Mouse (Mus musculus): ENCODE results near the gene Ifna4. TPM values are rescaled to one million over a fixed set of nuclear protein-coding genes. Genes with fewer than 3 reads are reported as not detected.

Gene Ifna4
- polyA plus RNA-seq, 2 experiments from 2014 or later = not detected

GRCm38 (mm10) chr4:88867366-88867925 lies 25.8 kb downstream of the Ifna4 start:
- peak; percentile 60 for ATAC-seq

- peak; percentile 58 for ATAC-seq
Measured at GRCm38 (mm10) chr4:88867926-88868911, 26.6 kb downstream of the Ifna4 start.

- ATAC-seq = no peak
Measured at GRCm38 (mm10) chr4:88872691-88873090, 31.0 kb downstream of the Ifna4 start.

- ATAC-seq = peak; percentile 31
Measured at GRCm38 (mm10) chr4:88875435-88876095, 33.9 kb downstream of the Ifna4 start.

- no peak for ATAC-seq
Measured at GRCm38 (mm10) chr4:88876520-88876919, 34.9 kb downstream of the Ifna4 start.

DNA sequence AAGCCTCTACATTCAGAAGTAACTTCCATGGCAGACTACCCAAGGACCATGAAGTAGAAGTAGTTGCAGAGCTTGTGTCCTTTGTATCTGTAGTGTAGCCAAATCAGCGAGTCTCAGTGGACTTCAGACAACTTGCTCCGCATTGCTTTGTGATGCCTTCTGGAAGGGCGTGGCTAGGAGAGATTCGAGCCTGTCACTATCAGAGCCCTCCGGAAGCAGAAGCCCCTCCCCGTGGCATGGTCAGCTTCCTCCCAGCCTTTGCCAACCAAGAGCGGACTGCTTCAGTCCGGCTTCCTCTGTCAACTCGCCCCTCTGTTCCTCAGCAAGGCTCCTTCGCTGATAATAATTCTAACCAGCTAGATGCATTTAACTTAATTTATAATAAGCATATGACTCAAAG lies 36.6 kb downstream of the Ifna4 start:
- ATAC-seq = peak; percentile 68

DNA sequence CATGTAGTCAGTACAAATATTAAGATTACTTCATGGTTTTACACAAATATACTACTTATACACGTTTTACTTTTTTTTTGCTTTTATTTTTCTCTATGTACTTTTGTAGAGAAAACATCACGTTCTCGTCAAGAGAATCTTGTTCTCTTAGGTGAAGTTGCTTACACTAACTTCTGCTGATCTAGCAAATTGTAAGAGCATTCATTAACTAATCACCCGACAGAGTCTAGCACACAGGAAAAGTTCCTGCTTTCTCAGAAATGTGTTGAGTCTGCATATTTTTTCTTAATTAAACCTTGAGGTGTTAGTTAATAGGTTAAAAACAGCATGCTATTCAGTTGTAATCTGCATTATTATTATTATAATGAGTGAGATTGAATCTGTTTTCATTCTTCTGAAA lies 37.1 kb downstream of the Ifna4 start:
- ATAC-seq = no peak

- ATAC-seq = no peak
Measured at GRCm38 (mm10) chr4:88880101-88880500, 38.4 kb downstream of the Ifna4 start, which contains the start of gene Ifne. TSS of gene Ifne (minus strand) at chr4:88880201.

DNA sequence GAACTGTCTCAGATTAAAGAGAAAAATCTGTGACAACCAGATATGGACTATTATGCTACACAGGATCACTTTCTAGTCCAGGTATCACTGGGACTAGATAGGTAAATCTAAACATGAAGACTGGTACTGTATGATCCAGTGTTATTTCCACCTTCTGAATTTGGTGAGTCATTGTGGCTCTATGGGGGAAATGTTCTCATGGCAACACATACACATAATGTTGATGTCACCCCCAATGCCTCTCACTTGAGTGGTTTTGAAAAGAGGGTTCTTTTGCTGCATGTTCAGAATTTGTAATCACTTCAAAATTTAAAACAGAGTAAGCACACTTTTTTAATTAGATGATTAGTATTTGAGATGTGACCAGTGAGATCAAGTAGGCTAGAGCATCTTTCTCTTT lies 46.6 kb downstream of the Ifna4 start:
- ATAC-seq = no peak

Other genes starting within 250 kb of the Ifna4 start
- gene Ifna9, start 249.5 kb upstream of the Ifna4 start, polyA plus RNA-seq (2017; shearing (Covaris generic)) = not detected
- gene Ifna12, start 238.5 kb upstream of the Ifna4 start, polyA plus RNA-seq (2017; shearing (Covaris generic)) = not detected
- not detected for gene C87499, start 207.4 kb upstream of the Ifna4 start, polyA plus RNA-seq (2017; shearing (Covaris generic))
- gene Ifna13, start 197.4 kb upstream of the Ifna4 start, polyA plus RNA-seq (2017; shearing (Covaris generic)) = under 1 TPM in 1 of 2 experiments, not detected in 1; 0.40 TPM
- gene Ifna16, start 164.9 kb upstream of the Ifna4 start, polyA plus RNA-seq (2017; shearing (Covaris generic)) = not detected
- gene Ifna2, start 157.9 kb upstream of the Ifna4 start, polyA plus RNA-seq (2017; shearing (Covaris generic)) = not detected
- gene Ifnab, start 150.5 kb upstream of the Ifna4 start, polyA plus RNA-seq (2017; shearing (Covaris generic)) = not detected
- not detected for gene Gm26566, start 120.1 kb upstream of the Ifna4 start, polyA plus RNA-seq (2017; shearing (Covaris generic))
- gene Klhl9, start 119.4 kb upstream of the Ifna4 start, polyA plus RNA-seq (2017; shearing (Covaris generic)) = 10 to 100 TPM; 27.3 to 43.0 TPM
- gene Gm13271, start 87.0 kb upstream of the Ifna4 start, polyA plus RNA-seq (2017; shearing (Covaris generic)) = not detected
- under 1 TPM in 1 of 2 experiments, not detected in 1; 0.28 TPM for gene Gm13283, start 81.7 kb upstream of the Ifna4 start, polyA plus RNA-seq (2017; shearing (Covaris generic))
- gene Gm13290, start 68.0 kb upstream of the Ifna4 start, polyA plus RNA-seq (2017; shearing (Covaris generic)) = not detected
- gene Gm13289, start 64.9 kb upstream of the Ifna4 start, polyA plus RNA-seq (2017; shearing (Covaris generic)) = not detected
- not detected for gene Gm13272, start 62.0 kb upstream of the Ifna4 start, polyA plus RNA-seq (2017; shearing (Covaris generic))
- gene Ifnz, start 59.7 kb upstream of the Ifna4 start, polyA plus RNA-seq (2017; shearing (Covaris generic)) = under 1 TPM in 1 of 2 experiments, not detected in 1; 0.79 TPM
- gene Gm13276, start 56.2 kb upstream of the Ifna4 start, polyA plus RNA-seq (2017; shearing (Covaris generic)) = not detected
- not detected for gene Gm13277, start 53.2 kb upstream of the Ifna4 start, polyA plus RNA-seq (2017; shearing (Covaris generic))
- not detected for gene Gm13278, start 50.3 kb upstream of the Ifna4 start, polyA plus RNA-seq (2017; shearing (Covaris generic))
- gene Gm13275, start 47.4 kb upstream of the Ifna4 start, polyA plus RNA-seq (2017; shearing (Covaris generic)) = not detected
- not detected for gene Gm13279, start 44.5 kb upstream of the Ifna4 start, polyA plus RNA-seq (2017; shearing (Covaris generic))
- gene Gm13285, start 42.2 kb upstream of the Ifna4 start, polyA plus RNA-seq (2017; shearing (Covaris generic)) = not detected
- not detected for gene Gm13287, start 38.6 kb upstream of the Ifna4 start, polyA plus RNA-seq (2017; shearing (Covaris generic))
- gene Gm13288, start 36.3 kb upstream of the Ifna4 start, polyA plus RNA-seq (2017; shearing (Covaris generic)) = not detected
- not detected for gene Ifna7, start 25.6 kb upstream of the Ifna4 start, polyA plus RNA-seq (2017; shearing (Covaris generic))
- gene Ifna11, start 21.9 kb upstream of the Ifna4 start, polyA plus RNA-seq (2017; shearing (Covaris generic)) = not detected
- gene Ifna6, start 14.4 kb upstream of the Ifna4 start, polyA plus RNA-seq (2017; shearing (Covaris generic)) = not detected
- gene Ifna5, start 6.3 kb upstream of the Ifna4 start, polyA plus RNA-seq (2017; shearing (Covaris generic)) = not detected
- gene Ifna1, start 8.2 kb downstream of the Ifna4 start, polyA plus RNA-seq (2017; shearing (Covaris generic)) = not detected
- gene Ifne, start 38.3 kb downstream of the Ifna4 start, polyA plus RNA-seq (2017; shearing (Covaris generic)) = not detected

All from CD4-positive, CD25-positive, alpha-beta regulatory T cell, adult 4 months (primary cell).